Mouse (Mus musculus) liver, adult 2 months (tissue): ENCODE measurements around the gene Nudt2.

ENCODE experiments used
- CTCF ChIP-seq: fragments of 200-500 bp; IDR thresholded peaks from 2 replicates; pipeline ENCODE4 v1.5.1; 2011; ENCODE audit warnings: low read depth, low read length, control low read depth
- POLR2A ChIP-seq: fragments of 200-500 bp; IDR thresholded peaks from 2 replicates; pipeline ENCODE4 v1.6.1; 2011; ENCODE audit warnings: low read length, control low read depth; ENCODE audit not compliant: insufficient read depth; ENCODE audit errors: extremely low read depth

GRCm38 (mm10) chr4:41524829-41525228, 59.9 kb downstream of the Nudt2 start:
- TF ChIP-seq CTCF, result no peak
- no peak for TF ChIP-seq POLR2A
